Mouse (Mus musculus): Measurements from ENCODE around the gene Tmppe. TPM values are rescaled to one million over a fixed set of nuclear protein-coding genes. Genes with fewer than 3 reads are reported as not detected.

Gene Tmppe
- total and polyA plus RNA-seq, 2 experiments from 2014 or later: 5.5 to 6.8 TPM

GRCm38 (mm10) chr9:114394677-114395076 is 6.2 kb upstream of the Tmppe start:
- WGBS: 89% methylated on average over 8 of the region's 8 CpGs

GRCm38 (mm10) chr9:114395258-114395657 is 5.6 kb upstream of the Tmppe start:
- no peak overlapping the region for H3K4me3 ChIP-seq (ENCODE audit: low read depth, low read length)
- TF ChIP-seq CTCF (IDR thresholded peaks at IDR 0.05; ENCODE audit: low read depth): no peak
- no peak overlapping the region for H3K9ac ChIP-seq
- ATAC-seq (no peak), DNase-seq (no peak)
- H3K4me2 ChIP-seq (ENCODE audit: low read depth): no peak overlapping the region
- no peaks in the 10 kb centered on the region for H3K36me3 ChIP-seq (ENCODE audit: insufficient read depth)
- no peaks in the 10 kb centered on the region; the same call in 1 of the 2 replicates for H3K4me1 ChIP-seq (ENCODE audit: insufficient read depth)
- H3K27me3 ChIP-seq (ENCODE audit: insufficient read depth, low read length): no peaks in the 10 kb centered on the region
- H3K9me3 ChIP-seq (ENCODE audit: low read length): no peaks in the 10 kb centered on the region
- 87% methylated on average over 4 of the region's 4 CpGs for WGBS
- H3K27ac ChIP-seq (ENCODE audit: low read depth, low read length): no peak overlapping the region

More at GRCm38 (mm10) chr9:114394677-114395076, 6.2 kb upstream of the Tmppe start:
- DNase-seq (no peak), ATAC-seq (no peak)
- no peak overlapping the region for H3K4me3 ChIP-seq (ENCODE audit: low read depth, low read length)
- H3K27me3 ChIP-seq (ENCODE audit: insufficient read depth, low read length): no peaks in the 10 kb centered on the region
- H3K27ac ChIP-seq (ENCODE audit: low read depth, low read length): no peak overlapping the region
- no peaks in the 10 kb centered on the region for H3K9me3 ChIP-seq (ENCODE audit: low read length)
- no peak overlapping the region for H3K9ac ChIP-seq
- no peak overlapping the region for H3K4me2 ChIP-seq (ENCODE audit: low read depth)
- H3K4me1 ChIP-seq (ENCODE audit: insufficient read depth): no peaks in the 10 kb centered on the region; the same call in 1 of the 2 replicates
- H3K36me3 ChIP-seq (ENCODE audit: insufficient read depth): no peaks in the 10 kb centered on the region
- no peak for TF ChIP-seq CTCF (IDR thresholded peaks at IDR 0.05; ENCODE audit: low read depth)

- peaks cover 2% of the 10 kb centered on the region; the same call in 1 of the 2 replicates for H3K36me3 ChIP-seq (ENCODE audit: insufficient read depth)
- DNase-seq: no peak
- no peaks in the 10 kb centered on the region for H3K9me3 ChIP-seq (ENCODE audit: low read length)
- WGBS: 94% methylated on average over 12 of the region's 12 CpGs
- H3K4me3 ChIP-seq (ENCODE audit: low read depth, low read length): no peak overlapping the region
- ATAC-seq: no peak
- peaks cover 9% of the 10 kb centered on the region; the same call in 1 of the 2 replicates for H3K4me1 ChIP-seq (ENCODE audit: insufficient read depth)
- no peak overlapping the region for H3K27ac ChIP-seq (ENCODE audit: low read depth, low read length)
- TF ChIP-seq CTCF (IDR thresholded peaks at IDR 0.05; ENCODE audit: low read depth): no peak
- H3K9ac ChIP-seq: no peak overlapping the region
- H3K4me2 ChIP-seq (ENCODE audit: low read depth): no peak overlapping the region
- no peaks in the 10 kb centered on the region for H3K27me3 ChIP-seq (ENCODE audit: insufficient read depth, low read length)
Observed at GRCm38 (mm10) chr9:114399680-114400079, 1.2 kb upstream of the Tmppe start.

GRCm38 (mm10) chr9:114400588-114400948 is 337 bp upstream of the Tmppe start:
- TF ChIP-seq CTCF (IDR thresholded peaks at IDR 0.05; ENCODE audit: low read depth): no peak
- H3K4me2 ChIP-seq (ENCODE audit: low read depth): peak overlapping the region; percentile 64
- peaks cover 10% of the 10 kb centered on the region for H3K36me3 ChIP-seq (ENCODE audit: insufficient read depth)
- peaks cover 9% of the 10 kb centered on the region; the same call in 1 of the 2 replicates for H3K4me1 ChIP-seq (ENCODE audit: insufficient read depth)
- no peaks in the 10 kb centered on the region for H3K9me3 ChIP-seq (ENCODE audit: low read length)
- 18% methylated on average over 5 of the region's 5 CpGs for WGBS
- H3K27ac ChIP-seq (ENCODE audit: low read depth, low read length): peak overlapping the region; percentile 86
- H3K9ac ChIP-seq: peak overlapping the region; percentile 80
- ATAC-seq: no peak
- H3K4me3 ChIP-seq (ENCODE audit: low read depth, low read length): peak overlapping the region; percentile 63
- DNase-seq: no peak
- H3K27me3 ChIP-seq (ENCODE audit: insufficient read depth, low read length): no peaks in the 10 kb centered on the region

GRCm38 (mm10) chr9:114401685-114402080 is 778 bp downstream of the Tmppe start:
- ATAC-seq (no peak; the same call in 1 of the 2 replicates), DNase-seq (peak; percentile 41)
- H3K4me3 ChIP-seq (ENCODE audit: low read depth, low read length): peak overlapping the region; percentile 63
- peak overlapping the region; percentile 64 for H3K4me2 ChIP-seq (ENCODE audit: low read depth)
- no peaks in the 10 kb centered on the region for H3K27me3 ChIP-seq (ENCODE audit: insufficient read depth, low read length)
- 3% methylated on average over 16 of the region's 16 CpGs for WGBS
- peak overlapping the region; percentile 80 for H3K9ac ChIP-seq
- peak overlapping the region; percentile 86 for H3K27ac ChIP-seq (ENCODE audit: low read depth, low read length)
- peaks cover 9% of the 10 kb centered on the region; the same call in 1 of the 2 replicates for H3K4me1 ChIP-seq (ENCODE audit: insufficient read depth)
- TF ChIP-seq CTCF (IDR thresholded peaks at IDR 0.05; ENCODE audit: low read depth): peak; percentile 61
- peaks cover 18% of the 10 kb centered on the region for H3K36me3 ChIP-seq (ENCODE audit: insufficient read depth)
- no peaks in the 10 kb centered on the region for H3K9me3 ChIP-seq (ENCODE audit: low read length)

GRCm38 (mm10) chr9:114407676-114408075 is 6.8 kb downstream of the Tmppe start:
- TF ChIP-seq CTCF (IDR thresholded peaks at IDR 0.05; ENCODE audit: low read depth): no peak
- 48% methylated on average over 2 of the region's 2 CpGs for WGBS
- no peak overlapping the region for H3K9ac ChIP-seq
- ATAC-seq (no peak), DNase-seq (no peak)
- H3K4me2 ChIP-seq (ENCODE audit: low read depth): no peak overlapping the region
- H3K27me3 ChIP-seq (ENCODE audit: insufficient read depth, low read length): no peaks in the 10 kb centered on the region
- no peaks in the 10 kb centered on the region for H3K9me3 ChIP-seq (ENCODE audit: low read length)
- no peak overlapping the region for H3K27ac ChIP-seq (ENCODE audit: low read depth, low read length)
- peaks cover 27% of the 10 kb centered on the region for H3K36me3 ChIP-seq (ENCODE audit: insufficient read depth)
- H3K4me3 ChIP-seq (ENCODE audit: low read depth, low read length): no peak overlapping the region
- no peaks in the 10 kb centered on the region for H3K4me1 ChIP-seq (ENCODE audit: insufficient read depth)

- no peaks in the 10 kb centered on the region for H3K27me3 ChIP-seq (ENCODE audit: insufficient read depth, low read length)
- no peaks in the 10 kb centered on the region for H3K4me1 ChIP-seq (ENCODE audit: insufficient read depth)
- no peak overlapping the region for H3K4me3 ChIP-seq (ENCODE audit: low read depth, low read length)
- ATAC-seq: no peak
- whole genome bisulfite sequencing: 96% methylated on average over 11 of the region's 11 CpGs
- no peaks in the 10 kb centered on the region for H3K9me3 ChIP-seq (ENCODE audit: low read length)
- H3K27ac ChIP-seq (ENCODE audit: low read depth, low read length): no peak overlapping the region
- DNase-seq: no peak
- H3K36me3 ChIP-seq (ENCODE audit: insufficient read depth): peaks cover 19% of the 10 kb centered on the region
- H3K4me2 ChIP-seq (ENCODE audit: low read depth): no peak overlapping the region
- H3K9ac ChIP-seq: no peak overlapping the region
- TF ChIP-seq CTCF (IDR thresholded peaks at IDR 0.05; ENCODE audit: low read depth): no peak
Observed at GRCm38 (mm10) chr9:114410313-114410862, 9.5 kb downstream of the Tmppe start.
